Mouse (Mus musculus): ENCODE measurements around the gene Ankrd36.

DNA sequence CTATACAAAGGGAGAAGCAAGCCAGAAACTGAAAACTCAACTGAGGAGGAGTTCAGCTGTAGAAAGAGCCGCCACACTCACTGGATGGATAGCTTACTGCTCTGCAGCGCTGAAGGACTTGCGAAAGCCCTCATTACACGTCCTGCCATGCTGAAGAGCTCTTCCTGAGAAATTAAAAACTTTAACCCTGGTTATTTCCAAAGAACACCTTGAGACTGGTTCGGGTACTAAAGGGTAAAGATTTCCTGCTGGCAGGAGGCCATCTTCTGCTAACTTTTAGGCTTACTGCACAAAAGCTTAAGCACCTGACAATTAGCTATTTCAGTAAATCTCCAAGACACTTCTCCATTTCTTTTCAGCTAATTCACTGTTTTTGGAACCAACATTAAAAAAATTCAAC is 39.3 kb upstream of the Ankrd36 start:
- TF ChIP-seq CTCF (IDR thresholded peaks at IDR 0.05; ENCODE audit: insufficient read depth, low read length) (no peak), POLR2A (IDR thresholded peaks at IDR 0.05; ENCODE audit: borderline replicate concordance, extremely low read depth, low read depth, low read length) (no peak)
